Mouse (Mus musculus) B cell, adult (primary cell): ENCODE data around the gene Bloc1s5. TPM values are rescaled to one million over a fixed set of nuclear protein-coding genes. Genes with fewer than 3 reads are reported as not detected.

ENCODE experiments used
- total RNA-seq: library from RNA; stranded (reverse); gene quantifications from 4 replicates; pipeline ENCODE4 v1.2.4, GENCODE M21; 2023; ENCODE audit not compliant: inconsistent age

Bloc1s5 gene
- 4.5 to 7.1 TPM (median 5.7 TPM) in 4 replicates for total RNA-seq

GRCm38 (mm10) chr13:38634800-38635269 is at the start of gene Bloc1s5:
Gene Bloc1s5, minus strand, starts transcription at chr13:38635109.

GRCm38 (mm10) chr13:38658528-38659280 is 23.8 kb upstream of the Bloc1s5 start, which contains the start of gene Eef1e1:
Gene Eef1e1, minus strand, starts transcription at chr13:38659058.

Other genes starting within 250 kb of the Bloc1s5 start
- 97.7 to 104 TPM (median 102 TPM) in 4 replicates for gene Txndc5, start 106.3 kb downstream of the Bloc1s5 start, total RNA-seq
- 27.6 to 33.9 TPM (median 28.8 TPM) in 4 replicates for gene Eef1e1, start 23.9 kb upstream of the Bloc1s5 start, total RNA-seq